Mouse (Mus musculus) kidney, embryonic 15.5 days (tissue): ENCODE data around the gene Irx5. TPM values are rescaled to one million over a fixed set of nuclear protein-coding genes. Genes with fewer than 3 reads are reported as not detected.

ENCODE experiments used
- ATAC-seq: fragments of 200-750 bp; cut with Nextera tagmentation; replicated peaks from 2 replicates; pipeline ENCODE4 v1.8.0; 2017; ENCODE audit warnings: moderate TSS enrichment; ENCODE audit not compliant: low FRiP score
- H3K27ac ChIP-seq: fragments of 300-500 bp; sonication (generic); 2 replicates; pipeline ENCODE4 v1.5.1; 2015; ENCODE audit warnings: mild to moderate bottlenecking, inconsistent platforms
- H3K27me3 ChIP-seq: fragments of 300-500 bp; sonication (generic); 2 replicates; pipeline ENCODE4 v1.6.1; 2015; ENCODE audit warnings: inconsistent platforms
- H3K36me3 ChIP-seq: fragments of 300-500 bp; sonication (generic); 2 replicates; pipeline ENCODE4 v1.6.1; 2015; ENCODE audit warnings: inconsistent platforms
- H3K4me1 ChIP-seq: fragments of 300-500 bp; sonication (generic); 2 replicates; pipeline ENCODE4 v1.6.1; 2015; ENCODE audit warnings: inconsistent platforms
- H3K4me2 ChIP-seq: fragments of 300-500 bp; sonication (generic); 2 replicates; pipeline ENCODE4 v1.6.1; 2015; ENCODE audit warnings: moderate library complexity, mild to moderate bottlenecking, inconsistent platforms
- H3K4me3 ChIP-seq: fragments of 300-500 bp; sonication (generic); replicated peaks from 2 replicates; pipeline ENCODE4 v1.5.1; 2015; ENCODE audit warnings: mild to moderate bottlenecking, inconsistent platforms
- H3K9ac ChIP-seq: fragments of 300-500 bp; sonication (generic); 2 replicates; pipeline ENCODE4 v1.6.1; 2015; ENCODE audit warnings: mild to moderate bottlenecking, inconsistent platforms
- H3K9me3 ChIP-seq: fragments of 300-500 bp; sonication (generic); replicated peaks from 2 replicates; pipeline ENCODE4 v1.6.1; 2016; ENCODE audit warnings: inconsistent platforms
- WGBS: fragments of 180-500 bp; shearing (Covaris S2); methylation state at CpG from one replicate; pipeline ENCODE4 v1.1.7; 2015; ENCODE audit warnings: mixed read lengths; 5-methylcytosine and 5-hydroxymethylcytosine counted together
- polyA plus RNA-seq: library from polyadenylated mRNA; unstranded; fragments of >200 nt; fragmentation: Nextera tagmentation; extraction: Ambion mirVana; gene quantifications from 2 replicates; pipeline ENCODE4 v1.2.1, GENCODE M21; 2015

Irx5 gene
- polyA plus RNA-seq, 1 experiment from 2014 or later: 2.8 TPM

- Histone ChIP-seq H3K4me3 (no peak overlapping the region), H3K9ac (no peak overlapping the region), H3K27me3 (no peaks in the 10 kb centered on the region), H3K4me2 (no peak overlapping the region), H3K27ac (no peak overlapping the region), H3K4me1 (no peaks in the 10 kb centered on the region), H3K36me3 (no peaks in the 10 kb centered on the region), H3K9me3 (no peaks in the 10 kb centered on the region)
- ATAC-seq: no peak
- WGBS: 60% methylated on average over 6 of the region's 6 CpGs
Measured at GRCm38 (mm10) chr8:92413583-92413982, 56.2 kb downstream of the Irx5 start.

- no peak for ATAC-seq
- no peaks in the 10 kb centered on the region for H3K9me3 ChIP-seq
- H3K27ac ChIP-seq: no peak overlapping the region
- no peak overlapping the region for H3K4me2 ChIP-seq
- 64% methylated on average over 7 of the region's 7 CpGs for WGBS
- H3K9ac ChIP-seq: no peak overlapping the region
- no peaks in the 10 kb centered on the region for H3K4me1 ChIP-seq
- H3K36me3 ChIP-seq: no peaks in the 10 kb centered on the region
- no peak overlapping the region for H3K4me3 ChIP-seq
- H3K27me3 ChIP-seq: no peaks in the 10 kb centered on the region
Measured at GRCm38 (mm10) chr8:92420666-92421065, 63.2 kb downstream of the Irx5 start.
